Mouse (Mus musculus) monocyte, adult 2 months (primary cell): ENCODE data around the gene Rph3al.

ENCODE experiments used
- DNase-seq, 2 experiments: peaks; one replicate each; pipeline ENCODE4 v3.0.0; 2022; ENCODE audit warnings: low spot score in 2 of 2, low read depth in 1 of 2

Rph3al gene

GRCm38 (mm10) chr11:75950459-75950858, 12.2 kb upstream of the Rph3al start:
- DNase-seq: no peak

DNA sequence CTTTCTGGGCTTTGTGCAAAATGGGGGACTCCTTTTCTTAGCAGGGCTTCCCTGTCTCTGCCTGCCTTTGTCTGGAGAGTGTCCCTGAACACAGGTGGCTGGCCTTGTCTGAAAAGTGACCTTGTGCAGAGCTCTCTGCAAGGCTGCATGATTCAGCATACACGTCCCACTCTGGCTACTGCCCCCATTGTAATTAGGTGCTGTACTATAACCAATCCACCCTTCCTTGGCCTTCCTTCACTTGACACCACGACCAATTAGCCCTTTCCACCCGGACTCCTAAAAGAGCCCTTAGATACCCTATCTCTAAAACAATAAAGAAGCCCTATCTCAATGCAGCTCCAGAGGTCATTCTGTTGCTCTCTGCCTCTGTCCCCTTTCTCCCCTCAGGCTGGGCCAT, 10.6 kb upstream of the Rph3al start:
- DNase-seq: no peak

DNA sequence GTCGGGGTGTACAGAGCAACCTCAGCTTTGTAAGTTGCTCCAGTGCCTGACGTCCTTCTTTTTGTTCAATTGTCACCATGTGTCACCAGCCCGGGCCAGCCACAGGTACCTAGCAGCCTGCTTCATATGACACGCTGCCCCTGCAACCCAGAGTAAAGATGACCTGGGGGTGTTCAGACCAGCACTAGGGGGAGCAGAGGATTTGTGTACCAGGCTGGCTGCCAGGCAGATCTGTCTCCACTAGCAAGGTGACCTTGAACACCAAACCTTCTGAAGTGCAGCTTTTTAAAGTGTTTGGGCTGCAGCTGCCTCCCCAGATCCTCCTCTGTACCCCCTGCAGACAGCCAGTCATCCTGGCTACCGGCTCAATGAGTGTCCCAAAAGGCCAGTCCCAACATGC, 9.0 kb upstream of the Rph3al start:
- no peak for DNase-seq

- no peak for DNase-seq
These were observed 7.7 kb upstream of the Rph3al start for GRCm38 (mm10) chr11:75945805-75946450.

GRCm38 (mm10) chr11:75937370-75937871, 808 bp downstream of the Rph3al start:
- no peak for DNase-seq

DNA sequence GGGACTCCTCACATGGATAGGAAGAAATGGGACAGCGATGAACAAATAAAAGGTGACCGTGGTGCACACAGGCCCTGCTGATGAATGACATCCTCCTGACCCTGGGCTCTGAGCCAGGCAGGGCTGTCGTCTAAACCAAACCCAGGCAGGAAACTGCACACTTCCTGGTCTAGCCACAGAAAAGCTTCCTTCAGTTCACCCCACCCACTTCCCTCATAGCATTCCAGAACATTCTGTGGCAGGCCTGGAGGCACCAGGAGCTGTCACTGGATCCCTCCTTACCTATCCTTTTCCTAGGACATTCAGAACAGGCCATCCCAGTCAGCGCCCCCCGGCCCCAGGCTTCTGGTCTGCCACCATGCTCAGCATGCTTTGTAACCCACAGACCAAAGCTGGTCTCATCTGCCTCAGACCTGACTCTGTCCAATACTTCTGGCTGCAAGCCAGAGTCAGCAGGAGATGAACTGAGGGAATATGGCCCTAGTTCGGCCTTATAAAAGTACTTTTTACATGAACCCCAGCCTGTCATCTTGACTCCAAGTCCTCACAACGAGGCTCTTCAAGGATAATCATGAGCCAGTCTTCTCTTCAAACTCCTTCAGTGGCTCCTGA, 2.3 kb downstream of the Rph3al start:
- DNase-seq: peak in 1 of 2 experiments; percentile 6

DNA sequence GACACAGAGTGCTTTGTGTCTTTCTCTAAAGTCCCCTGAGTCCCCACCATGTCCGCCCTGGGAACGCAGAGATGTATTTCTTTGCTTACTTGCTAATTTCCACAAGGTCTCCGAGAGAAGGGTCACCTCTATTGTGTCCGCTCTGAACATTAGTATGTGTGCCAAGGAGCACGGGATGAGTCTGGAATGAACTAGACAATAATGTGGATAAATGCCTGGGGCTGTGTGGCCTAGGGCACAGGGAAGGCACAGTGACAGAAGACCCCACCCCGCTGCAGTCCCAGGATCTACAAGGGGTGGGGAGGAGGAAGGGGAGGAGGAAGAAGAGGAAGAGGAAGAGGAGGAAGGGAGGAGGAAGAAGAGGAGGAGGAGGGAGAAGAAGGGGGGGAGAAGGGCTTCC, 3.8 kb downstream of the Rph3al start:
- DNase-seq: no peak

DNA sequence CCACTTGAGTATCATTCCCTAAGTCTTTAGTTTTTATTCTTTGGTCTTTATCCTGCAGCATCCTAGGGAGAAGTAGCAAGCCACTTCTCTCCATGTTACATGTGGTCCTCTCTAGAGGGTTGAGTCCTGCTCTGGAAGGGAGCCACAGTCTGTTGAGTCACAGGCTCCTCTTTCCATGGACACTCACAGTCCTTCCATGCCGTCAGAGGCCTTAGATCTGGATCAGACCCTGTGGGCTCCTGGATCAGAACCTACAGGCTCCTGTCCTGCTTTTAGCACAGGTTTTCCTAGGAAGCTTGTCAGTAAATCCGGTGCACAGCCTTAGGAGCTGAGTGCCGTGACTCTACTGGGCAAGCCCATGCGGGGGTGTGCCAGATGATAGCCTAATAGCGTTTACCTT, 4.9 kb downstream of the Rph3al start:
- DNase-seq: no peak

- DNase-seq: no peak
These were observed 7.1 kb downstream of the Rph3al start for GRCm38 (mm10) chr11:75930911-75931678.

- DNase-seq: no peak
These were observed 8.0 kb downstream of the Rph3al start for GRCm38 (mm10) chr11:75930208-75930607.

DNA sequence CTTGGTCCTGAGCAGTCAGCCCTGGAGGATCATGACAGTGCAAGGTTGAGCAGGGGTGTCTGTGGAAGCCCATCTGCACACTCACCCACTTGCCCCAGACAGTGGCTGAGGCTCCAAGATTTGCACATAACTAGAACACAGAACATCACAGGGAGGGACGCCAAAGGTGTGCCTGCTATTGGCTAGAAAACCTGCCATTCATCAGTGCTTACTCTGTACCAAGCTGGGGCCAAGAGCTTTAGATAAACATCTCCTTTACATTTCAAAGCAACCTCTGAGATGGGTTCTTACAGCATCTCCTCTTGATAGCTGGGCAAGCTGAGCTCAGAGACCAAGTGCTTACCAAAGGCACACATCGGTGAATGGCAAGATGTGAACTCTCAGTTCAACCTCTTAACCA, 10.3 kb downstream of the Rph3al start:
- no peak for DNase-seq

DNA sequence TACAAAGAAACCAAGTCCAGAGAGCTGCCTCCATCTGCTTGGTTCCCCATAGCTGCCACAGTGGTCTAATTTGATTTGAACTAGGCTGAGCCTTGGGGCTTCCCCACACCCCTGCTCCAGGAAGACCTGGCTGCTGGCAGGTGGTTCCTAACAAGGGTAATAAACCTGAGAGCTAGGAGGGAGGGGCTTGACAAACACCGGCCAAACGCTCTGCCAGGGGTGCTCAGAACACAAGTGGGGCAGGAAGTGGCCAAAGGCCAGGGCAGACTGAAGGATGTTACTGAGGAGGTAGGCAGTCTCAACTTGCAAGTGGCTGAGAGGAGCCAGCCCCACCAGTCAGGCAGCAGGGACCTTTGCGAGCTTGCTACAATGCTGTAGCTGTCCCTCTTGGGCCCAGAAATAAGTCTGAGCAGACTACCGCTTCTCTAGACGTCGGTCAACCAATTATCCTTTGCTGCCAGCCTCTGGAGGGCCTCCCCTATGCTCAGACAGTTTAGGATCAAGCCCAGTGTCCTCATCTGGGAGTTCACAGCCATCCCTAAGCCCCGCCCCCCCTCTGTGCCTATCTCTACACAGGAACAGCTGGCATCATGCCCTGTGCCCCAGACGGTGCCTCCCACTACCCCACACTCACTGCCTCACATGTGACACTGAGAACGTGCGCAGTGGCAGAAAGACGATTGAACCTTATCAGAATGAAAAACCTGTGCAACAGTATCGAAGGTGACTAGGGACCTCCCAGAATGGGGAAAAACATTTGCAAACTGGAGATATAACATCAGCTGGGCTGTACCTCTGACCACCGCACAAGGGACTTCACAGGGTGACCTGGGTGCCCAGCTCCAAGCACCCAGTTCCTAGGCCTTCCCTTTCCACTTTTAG, 11.6 kb downstream of the Rph3al start:
- DNase-seq: no peak

DNA sequence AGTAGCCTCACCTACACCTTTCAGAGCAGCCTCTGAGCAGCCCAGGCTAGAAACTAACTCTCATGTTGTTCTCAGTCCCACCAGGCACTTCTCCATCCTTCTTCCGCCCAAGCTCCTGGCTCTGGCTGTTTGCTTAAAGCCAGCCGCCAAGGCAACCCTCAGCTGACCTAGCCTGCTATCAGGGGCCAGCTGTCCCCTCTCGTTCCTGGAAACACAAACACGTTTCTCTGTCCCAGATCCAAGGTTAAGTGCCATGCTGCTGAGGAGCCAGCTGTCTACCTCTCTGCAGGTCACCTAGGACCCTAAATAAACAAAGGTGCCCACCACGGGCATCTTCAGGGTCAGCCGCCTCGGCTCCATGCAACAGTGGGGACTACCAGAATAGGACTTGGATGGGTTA, 12.4 kb downstream of the Rph3al start:
- DNase-seq: no peak

DNA sequence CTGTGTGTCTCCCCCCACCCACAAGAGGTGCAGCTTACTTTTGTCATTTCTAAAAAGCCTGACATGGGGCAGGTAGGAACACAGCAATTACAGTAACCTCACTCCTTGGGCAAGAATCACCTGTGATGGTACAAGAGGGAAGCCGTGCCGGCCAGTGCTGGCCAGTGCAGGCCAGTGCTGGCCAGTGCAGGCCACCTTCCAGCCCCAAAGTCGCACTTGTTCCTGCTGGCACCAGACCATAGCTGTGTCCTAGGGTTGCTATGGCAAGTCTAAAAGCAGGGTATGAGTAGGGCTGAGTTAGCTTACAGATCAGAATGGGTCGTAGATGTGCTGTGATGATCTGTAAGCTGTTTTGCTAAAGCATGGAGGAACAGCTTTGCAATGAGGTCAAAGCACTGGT, 15.5 kb downstream of the Rph3al start:
- no peak for DNase-seq

GRCm38 (mm10) chr11:75919139-75919538, 19.1 kb downstream of the Rph3al start:
- DNase-seq: no peak

- DNase-seq: no peak
These were observed 20.9 kb downstream of the Rph3al start for GRCm38 (mm10) chr11:75917340-75917739.

GRCm38 (mm10) chr11:75913953-75914352, 24.3 kb downstream of the Rph3al start:
- peak in 1 of 2 experiments; percentile 47 for DNase-seq

DNA sequence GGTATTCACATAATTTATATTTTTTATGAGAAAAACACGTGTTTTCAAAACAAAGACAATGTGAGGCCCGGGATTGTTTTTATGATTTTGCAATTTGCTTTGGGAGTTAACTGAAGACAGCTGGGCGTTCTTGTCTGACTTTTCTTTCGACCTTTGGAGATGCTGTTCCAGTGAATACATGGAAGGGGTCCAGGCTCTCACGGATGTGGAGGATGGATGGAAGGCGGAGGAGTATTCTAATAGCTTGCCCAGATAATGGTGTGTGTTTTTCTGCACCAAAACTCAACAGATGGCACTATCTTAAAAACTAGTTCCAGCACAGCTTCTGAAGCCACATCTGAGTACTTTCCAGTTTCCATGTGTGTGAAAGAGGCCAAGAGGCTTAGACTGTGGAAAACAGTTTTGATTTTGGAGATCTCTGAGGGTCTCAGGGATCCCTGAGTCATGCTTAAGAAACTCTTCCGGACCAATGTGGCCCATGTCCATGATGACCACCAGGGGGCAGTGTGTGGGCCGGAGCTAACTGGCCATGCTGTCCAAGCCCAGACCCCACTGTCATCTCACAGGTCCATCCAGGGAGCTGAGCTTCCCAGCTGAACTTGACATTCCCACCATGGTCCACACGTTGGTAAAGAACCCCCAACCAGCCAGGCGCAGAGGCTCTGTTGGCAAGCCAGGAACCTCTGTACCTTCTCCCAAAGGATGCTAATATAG, 25.1 kb downstream of the Rph3al start:
- peak in 1 of 2 experiments; percentile 13 for DNase-seq

- no peak for DNase-seq
These were observed 26.3 kb downstream of the Rph3al start for GRCm38 (mm10) chr11:75911962-75912361.

GRCm38 (mm10) chr11:75909702-75910429, 28.4 kb downstream of the Rph3al start:
- no peak for DNase-seq
